Mouse (Mus musculus) MEL (cell line): Measurements from ENCODE around the gene Duox2. TPM values are rescaled to one million over a fixed set of nuclear protein-coding genes. Genes with fewer than 3 reads are reported as not detected.

Experiments
- DNase-seq: peaks from one replicate; pipeline ENCODE4 v3.0.0; 2011; ENCODE audit warnings: low read depth, low spot score
- H3K27ac ChIP-seq: 2 replicates; pipeline ENCODE4 v1.5.1; 2012; ENCODE audit warnings: low read depth, mild to moderate bottlenecking, control low read depth, low read length, moderate library complexity; ENCODE audit not compliant: control insufficient read depth
- H3K27me3 ChIP-seq, 2 experiments: fragments of 150-350 bp in 1 of 2; sonication (generic) in 1 of 2; 2 replicates each; pipeline ENCODE4 v1.6.1; 2012; ENCODE audit warnings: low read length in 2 of 2, mild to moderate bottlenecking in 2 of 2, improper control_type of control experiment in 1 of 2, moderate library complexity in 1 of 2; ENCODE audit not compliant: insufficient read depth in 2 of 2, control insufficient read depth in 1 of 2
- H3K36me3 ChIP-seq, 2 experiments: 2 replicates each; pipeline ENCODE4 v1.6.1; 2012 to 2014; ENCODE audit warnings: low read length in 2 of 2, improper control_type of control experiment in 1 of 2, inconsistent platforms in 1 of 2, mild to moderate bottlenecking in 1 of 2; ENCODE audit not compliant: insufficient read depth in 2 of 2, control insufficient read depth in 1 of 2
- H3K4me1 ChIP-seq, 2 experiments: fragments of 150-350 bp in 1 of 2; sonication (generic) in 1 of 2; 2 replicates each; pipeline ENCODE4 v1.6.1; 2012; ENCODE audit warnings: low read length in 2 of 2, improper control_type of control experiment in 1 of 2, mild to moderate bottlenecking in 1 of 2; ENCODE audit not compliant: insufficient read depth in 2 of 2, control insufficient read depth in 1 of 2
- H3K4me3 ChIP-seq, 2 experiments: fragments of 150-350 bp in 1 of 2; sonication (generic) in 1 of 2; 2 replicates each; pipeline ENCODE4 v1.5.1; 2012; ENCODE audit warnings: low read depth in 2 of 2, low read length in 2 of 2, mild to moderate bottlenecking in 2 of 2, moderate library complexity in 2 of 2, control low read depth in 1 of 2, improper control_type of control experiment in 1 of 2; ENCODE audit not compliant: control insufficient read depth in 1 of 2, insufficient read depth in 1 of 2
- H3K79me2 ChIP-seq: 2 replicates; pipeline ENCODE4 v1.6.1; 2012; ENCODE audit warnings: mild to moderate bottlenecking, low read length, moderate library complexity; ENCODE audit not compliant: control insufficient read depth, poor library complexity, insufficient read depth
- H3K9ac ChIP-seq: 2 replicates; pipeline ENCODE4 v1.6.1; 2012; ENCODE audit warnings: low read depth, mild to moderate bottlenecking, control low read depth, low read length, moderate library complexity; ENCODE audit not compliant: control insufficient read depth, poor library complexity, severe bottlenecking
- H3K9me3 ChIP-seq: fragments of 150-350 bp; sonication (generic); replicated peaks from 2 replicates; pipeline ENCODE4 v1.6.1; 2012; ENCODE audit warnings: mild to moderate bottlenecking, low read length, improper control_type of control experiment, moderate library complexity; ENCODE audit not compliant: insufficient read depth
- BHLHE40 ChIP-seq: IDR thresholded peaks from 2 replicates; pipeline ENCODE4 v1.6.1; 2012; ENCODE audit warnings: low read depth, mild to moderate bottlenecking, inconsistent platforms, low read length, improper control_type of control experiment, borderline replicate concordance
- CHD1 ChIP-seq: IDR thresholded peaks from 2 replicates; pipeline ENCODE4 v1.6.1; 2012; ENCODE audit warnings: low read depth, mild to moderate bottlenecking, inconsistent platforms, low read length, improper control_type of control experiment
- CHD2 ChIP-seq: IDR thresholded peaks from 2 replicates; pipeline ENCODE4 v1.6.1; 2011; ENCODE audit warnings: low read length, improper control_type of control experiment
- ELF1 ChIP-seq: IDR thresholded peaks from 2 replicates; pipeline ENCODE4 v1.6.1; 2014; ENCODE audit warnings: low read depth, mild to moderate bottlenecking, inconsistent platforms, low read length, improper control_type of control experiment, moderate library complexity
- EP300 ChIP-seq, 2 experiments: IDR thresholded peaks; 2 replicates each; pipeline ENCODE4 v1.6.1; 2011; ENCODE audit warnings: improper control_type of control experiment in 2 of 2, low read length in 2 of 2, low read depth in 1 of 2, mild to moderate bottlenecking in 1 of 2
- GABPA ChIP-seq: IDR thresholded peaks from 2 replicates; pipeline ENCODE4 v1.6.1; 2012; ENCODE audit warnings: low read depth, mild to moderate bottlenecking, inconsistent platforms, low read length, improper control_type of control experiment, moderate library complexity
- GATA1 ChIP-seq: IDR thresholded peaks from 2 replicates; pipeline ENCODE4 v1.6.1; 2011; ENCODE audit warnings: low read depth, low read length, improper control_type of control experiment
- HCFC1 ChIP-seq: IDR thresholded peaks from 2 replicates; pipeline ENCODE4 v1.6.1; 2012; ENCODE audit warnings: low read depth, mild to moderate bottlenecking, inconsistent platforms, low read length, improper control_type of control experiment, moderate library complexity
- JUND ChIP-seq: IDR thresholded peaks from 2 replicates; pipeline ENCODE4 v1.6.1; 2011; ENCODE audit warnings: low read depth, mild to moderate bottlenecking, improper control_type of control experiment, low read length
- MAX ChIP-seq: IDR thresholded peaks from 2 replicates; pipeline ENCODE4 v1.6.1; 2011; ENCODE audit warnings: low read length, improper control_type of control experiment
- MAZ ChIP-seq: IDR thresholded peaks from 2 replicates; pipeline ENCODE4 v1.6.1; 2012; ENCODE audit warnings: low read depth, mild to moderate bottlenecking, inconsistent platforms, low read length, improper control_type of control experiment
- MYB ChIP-seq: IDR thresholded peaks from 2 replicates; pipeline ENCODE4 v1.6.1; 2011; ENCODE audit warnings: mild to moderate bottlenecking, low read depth, low read length, improper control_type of control experiment
- MYC ChIP-seq: IDR thresholded peaks from 2 replicates; pipeline ENCODE4 v1.6.1; 2011; ENCODE audit warnings: low read depth, mild to moderate bottlenecking, low read length, improper control_type of control experiment, moderate library complexity
- NELFE ChIP-seq: IDR thresholded peaks from 2 replicates; pipeline ENCODE4 v1.6.1; 2011; ENCODE audit warnings: low read depth, low read length, improper control_type of control experiment
- POLR2AphosphoS2 ChIP-seq: IDR thresholded peaks from 2 replicates; pipeline ENCODE4 v1.6.1; 2011; ENCODE audit warnings: low read length, improper control_type of control experiment
- RAD21 ChIP-seq: IDR thresholded peaks from 2 replicates; pipeline ENCODE4 v1.6.1; 2011; ENCODE audit warnings: mild to moderate bottlenecking, low read depth, low read length, improper control_type of control experiment
- SIN3A ChIP-seq: IDR thresholded peaks from 2 replicates; pipeline ENCODE4 v1.6.1; 2012; ENCODE audit warnings: low read length, improper control_type of control experiment, inconsistent platforms
- SMC3 ChIP-seq: IDR thresholded peaks from 2 replicates; pipeline ENCODE4 v1.6.1; 2011; ENCODE audit warnings: low read depth, low read length, improper control_type of control experiment
- TAL1 ChIP-seq: IDR thresholded peaks from 2 replicates; pipeline ENCODE4 v1.6.1; 2012; ENCODE audit warnings: mild to moderate bottlenecking, inconsistent platforms, low read length, moderate library complexity, mixed read lengths
- TBP ChIP-seq: IDR thresholded peaks from 2 replicates; pipeline ENCODE4 v1.8.0; 2011; ENCODE audit warnings: low read depth, low read length, improper control_type of control experiment
- TCF12 ChIP-seq: IDR thresholded peaks from 2 replicates; pipeline ENCODE4 v1.6.1; 2014; ENCODE audit warnings: low read depth, mild to moderate bottlenecking, inconsistent platforms, low read length, improper control_type of control experiment, moderate library complexity
- UBTF ChIP-seq: IDR thresholded peaks from 2 replicates; pipeline ENCODE4 v1.6.1; 2012; ENCODE audit warnings: low read depth, mild to moderate bottlenecking, inconsistent platforms, low read length, improper control_type of control experiment, moderate library complexity, borderline replicate concordance; ENCODE audit not compliant: insufficient read depth
- USF1 ChIP-seq: IDR thresholded peaks from 2 replicates; pipeline ENCODE4 v1.6.1; 2014; ENCODE audit warnings: low read depth, mild to moderate bottlenecking, inconsistent platforms, low read length, improper control_type of control experiment, moderate library complexity
- ZC3H11A ChIP-seq: IDR thresholded peaks from 2 replicates; pipeline ENCODE4 v1.6.1; 2012; ENCODE audit warnings: low read depth, mild to moderate bottlenecking, inconsistent platforms, low read length, improper control_type of control experiment
- polyA plus RNA-seq, 2 experiments: library from polyadenylated mRNA; stranded (reverse) in 1 of 2; unstranded in 1 of 2; fragments of >175 nt in 1 of 2; fragments of >200 nt in 1 of 2; gene quantifications; 2 replicates each; pipeline versions ENCODE4 v1.2.1 to v1.2.4; 2012; ENCODE audit warnings: low replicate concordance in 2 of 2, low read depth in 1 of 2; ENCODE audit not compliant: insufficient read length in 2 of 2, insufficient read depth in 1 of 2, missing spikeins in 1 of 2
- total RNA-seq: library from RNA; depleted of rRNA; stranded (reverse); fragments of 300-350 nt; gene quantifications from 2 replicates; pipeline ENCODE4 v1.2.3, GENCODE M21; 2012

The Duox2 gene
- total and polyA plus RNA-seq, 3 experiments = not detected

- Histone ChIP-seq H3K27me3 (no peaks in the 10 kb centered on the region), H3K9me3 (no peaks in the 10 kb centered on the region), H3K9ac (no peak overlapping the region), H3K79me2 (peaks cover 1% of the 10 kb centered on the region; the same call in 1 of the 2 replicates), H3K4me3 (no peak overlapping the region), H3K36me3 (peaks cover 0 to 12% of the 10 kb centered on the region in 2 experiments; a peak in 2 of 4 replicates), H3K27ac (no peak overlapping the region), H3K4me1 (peaks cover 3 to 9% of the 10 kb centered on the region in 2 experiments)
- TF ChIP-seq TAL1 (no peak), USF1 (no peak), BHLHE40 (no peak), ZC3H11A (no peak), RAD21 (no peak), MYB (no peak), ELF1 (no peak), UBTF (no peak), MAX (no peak), JUND (no peak), GABPA (no peak), GATA1 (no peak), SIN3A (no peak), CHD2 (no peak), HCFC1 (no peak), MAZ (no peak), TCF12 (no peak), POLR2AphosphoS2 (no peak), CHD1 (no peak), SMC3 (no peak)
- DNase-seq = no peak
Observed at GRCm38 (mm10) chr2:122345106-122345893, 47.1 kb upstream of the Duox2 start.

GRCm38 (mm10) chr2:122337291-122337690 lies 39.0 kb upstream of the Duox2 start:
- Histone ChIP-seq H3K79me2 (no peaks in the 10 kb centered on the region), H3K36me3 (peaks cover 0 to 4% of the 10 kb centered on the region in 2 experiments; a peak in 1 of 4 replicates), H3K9me3 (no peaks in the 10 kb centered on the region), H3K4me1 (peaks cover 0 to 7% of the 10 kb centered on the region in 2 experiments; a peak in 2 of 4 replicates), H3K9ac (no peak overlapping the region), H3K27me3 (no peaks in the 10 kb centered on the region), H3K4me3 (no peak overlapping the region), H3K27ac (no peak overlapping the region)
- TF ChIP-seq MYC = no peak
- no peak for TF ChIP-seq MAZ
- TF ChIP-seq TBP = no peak
- no peak for TF ChIP-seq EP300 (IDR thresholded peaks at IDR 0.05; ENCODE audit: low read depth in 1 of 2, low read length in 2 of 2)
- TF ChIP-seq NELFE = no peak
- DNase-seq = no peak
